Mouse (Mus musculus): Measurements from ENCODE around the gene Fgfr2.

DNA sequence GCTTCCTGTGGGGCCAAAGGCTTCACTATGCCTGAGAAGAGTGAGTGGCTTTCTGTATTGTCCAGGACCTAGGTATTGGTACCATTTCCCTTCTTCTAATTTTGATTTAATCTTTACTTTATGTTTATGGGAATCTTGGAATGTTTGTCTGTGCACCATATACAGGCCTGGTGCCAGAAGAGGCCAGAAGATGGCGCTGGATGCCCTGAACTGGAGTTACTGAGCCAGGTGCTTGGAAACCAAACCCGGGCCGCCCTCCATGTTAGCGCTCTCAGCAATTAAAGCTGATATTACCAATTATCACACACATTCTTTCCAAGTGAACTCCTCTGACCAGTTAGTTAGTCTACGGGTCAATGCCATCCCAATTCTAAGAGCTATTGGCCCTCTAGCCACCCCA, 68.7 kb downstream of the Fgfr2 start:
- TF ChIP-seq POLR2A (IDR thresholded peaks at IDR 0.05; ENCODE audit: insufficient read length, low read depth) (no peak), TCF12 (IDR thresholded peaks at IDR 0.05; ENCODE audit: insufficient read depth, poor library complexity, severe bottlenecking) (no peak), MAX (IDR thresholded peaks at IDR 0.05; ENCODE audit: low read depth) (no peak), USF1 (IDR thresholded peaks at IDR 0.05; ENCODE audit: low read depth) (no peak), MYOD1 (IDR thresholded peaks at IDR 0.05; ENCODE audit: control insufficient read depth in 1 of 3, insufficient read length in 2 of 3, low read depth in 2 of 3) (no peak), MYOG (IDR thresholded peaks at IDR 0.05; ENCODE audit: control insufficient read depth in 1 of 3, insufficient read depth in 1 of 3, insufficient read length in 2 of 3, low read depth in 2 of 3) (no peak)
